Mouse (Mus musculus): ENCODE measurements around the gene Rpusd4. TPM values are rescaled to one million over a fixed set of nuclear protein-coding genes. Genes with fewer than 3 reads are reported as not detected.

The Rpusd4 gene
- polyA plus RNA-seq, 1 experiment from 2014 or later = 22.0 TPM

DNA sequence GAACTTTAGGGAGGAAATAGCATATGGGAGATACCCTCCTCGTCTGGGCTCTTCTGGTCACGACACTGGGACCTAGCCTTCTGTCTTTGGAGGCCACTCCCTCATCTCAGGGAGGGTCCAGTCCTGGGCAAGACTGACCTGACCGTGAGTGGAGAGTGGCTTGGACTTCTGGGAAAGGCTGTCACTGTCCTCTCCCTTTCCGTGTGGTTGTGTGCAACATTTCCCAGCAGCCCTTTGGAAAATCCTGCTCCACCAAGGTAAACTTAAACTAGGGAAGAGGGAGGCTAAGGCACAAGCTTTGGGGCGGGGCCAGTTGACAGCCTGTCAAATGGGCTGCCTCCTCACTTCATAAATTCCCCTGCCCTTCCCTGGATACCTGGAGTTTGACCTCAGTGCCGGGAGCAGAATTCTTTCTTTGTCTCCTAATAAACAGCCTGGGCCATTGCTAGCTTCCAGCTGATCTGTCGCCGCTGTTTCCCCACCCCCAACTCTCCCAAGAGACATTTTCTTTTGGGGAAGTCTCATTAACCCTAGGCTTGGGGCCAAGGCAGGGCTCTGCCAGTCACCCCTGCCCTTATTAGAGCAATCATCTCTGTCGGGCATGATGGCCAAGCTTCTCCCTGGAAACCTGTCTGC, 51.0 kb downstream of the Rpusd4 start:
- H3K9me3 ChIP-seq (replicated peaks) = no peaks in the 10 kb centered on the region
- H3K4me1 ChIP-seq = peaks cover 42% of the 10 kb centered on the region
- 0 out of 2 replicates have a peak, but pooled peaks have one; percentile 46 for ATAC-seq
- peak overlapping the region; percentile 5; the same call in 1 of the 2 replicates for H3K4me2 ChIP-seq
- 21% methylated on average over 9 of the region's 9 CpGs for WGBS
- H3K27me3 ChIP-seq = peaks cover 15% of the 10 kb centered on the region; the same call in 1 of the 2 replicates
- H3K27ac ChIP-seq = peak overlapping the region; percentile 59
- no peak overlapping the region for H3K4me3 ChIP-seq
- H3K36me3 ChIP-seq (ENCODE audit: poor library complexity, severe bottlenecking) = no peaks in the 10 kb centered on the region
- peak overlapping the region; percentile 27; the same call in 1 of the 2 replicates for H3K9ac ChIP-seq

DNA sequence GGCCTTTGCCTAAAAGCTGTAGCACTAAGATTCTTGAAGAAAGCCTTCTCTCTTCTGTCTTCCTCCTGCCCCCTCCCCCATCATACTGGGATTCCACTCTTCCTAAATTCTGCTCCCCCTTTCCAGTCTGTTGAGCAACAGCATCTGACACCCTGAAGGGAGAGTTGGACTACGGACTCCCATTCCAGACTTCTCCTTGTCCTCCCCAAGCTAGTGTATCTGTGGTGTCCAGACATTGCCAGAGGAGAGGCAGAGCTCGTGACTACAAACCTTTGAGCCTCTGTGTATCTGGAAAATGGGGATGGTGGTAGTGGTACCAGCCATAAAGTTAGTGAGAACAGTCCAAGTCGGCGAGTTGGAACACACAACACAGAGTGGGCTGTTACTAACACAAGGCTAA, 52.6 kb downstream of the Rpusd4 start:
- Histone ChIP-seq H3K27me3 (peaks cover 15% of the 10 kb centered on the region; the same call in 1 of the 2 replicates), H3K9ac (no peak overlapping the region), H3K4me1 (peaks cover 39% of the 10 kb centered on the region), H3K4me2 (no peak overlapping the region), H3K9me3 (replicated peaks) (no peaks in the 10 kb centered on the region), H3K27ac (no peak overlapping the region), H3K36me3 (ENCODE audit: poor library complexity, severe bottlenecking) (no peaks in the 10 kb centered on the region), H3K4me3 (no peak overlapping the region)
- ATAC-seq = no peak
- 85% methylated on average over 4 of the region's 4 CpGs for WGBS

DNA sequence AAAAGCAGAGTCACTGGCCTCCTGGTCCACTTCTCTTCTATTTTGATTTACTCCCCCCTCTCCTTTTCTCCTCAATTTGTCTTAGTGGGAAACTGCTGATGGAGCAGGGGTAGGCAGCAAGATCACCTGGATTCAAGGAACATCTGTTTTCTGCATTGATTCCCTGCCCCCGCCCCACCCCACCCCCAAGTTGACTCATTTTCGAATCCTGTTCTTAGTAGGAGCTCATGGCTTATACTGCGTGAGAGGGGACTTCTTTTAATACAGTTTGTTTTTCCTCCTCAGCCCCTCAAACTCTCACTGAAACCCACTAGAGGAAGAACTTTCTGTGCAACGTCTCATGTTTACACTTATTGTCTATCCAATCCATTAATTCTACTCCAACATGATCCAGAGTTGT, 56.3 kb downstream of the Rpusd4 start:
- Histone ChIP-seq H3K27me3 (peaks cover 32% of the 10 kb centered on the region), H3K9ac (no peak overlapping the region)

DNA sequence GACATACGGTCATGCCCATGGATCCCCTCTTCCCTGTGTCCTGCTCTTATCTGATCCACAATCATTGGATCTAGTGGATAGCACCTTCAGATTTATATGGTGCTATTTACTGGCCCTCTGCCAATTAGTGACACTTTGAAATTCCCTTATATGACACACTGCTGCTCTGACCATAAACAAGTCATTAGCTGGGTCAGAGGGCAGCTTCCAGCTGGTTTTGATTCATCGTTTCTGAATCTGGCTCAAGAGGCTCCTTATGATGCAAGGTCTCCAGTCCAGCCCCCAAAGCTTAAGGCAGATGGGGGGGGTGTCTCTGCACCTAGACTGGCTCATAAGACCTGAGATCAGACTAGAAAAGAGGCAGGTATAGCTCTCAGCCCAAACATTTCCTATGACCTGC, 56.9 kb downstream of the Rpusd4 start:
- Histone ChIP-seq H3K4me3 (no peak overlapping the region), H3K9me3 (replicated peaks) (no peaks in the 10 kb centered on the region), H3K9ac (no peak overlapping the region), H3K27ac (no peak overlapping the region), H3K4me1 (peaks cover 30% of the 10 kb centered on the region), H3K27me3 (peaks cover 36% of the 10 kb centered on the region), H3K36me3 (ENCODE audit: poor library complexity, severe bottlenecking) (no peaks in the 10 kb centered on the region), H3K4me2 (no peak overlapping the region)
- 37% methylated on average over 2 of the region's 2 CpGs for WGBS
- ATAC-seq = no peak

More for the DNA sequence above, 56.3 kb downstream of the Rpusd4 start:
- Histone ChIP-seq H3K9me3 (replicated peaks) (no peaks in the 10 kb centered on the region), H3K4me3 (no peak overlapping the region), H3K36me3 (ENCODE audit: poor library complexity, severe bottlenecking) (no peaks in the 10 kb centered on the region), H3K27ac (no peak overlapping the region), H3K4me2 (no peak overlapping the region), H3K4me1 (peaks cover 33% of the 10 kb centered on the region)
- 77% methylated on average over 4 of the region's 4 CpGs for WGBS
- no peak for ATAC-seq

DNA sequence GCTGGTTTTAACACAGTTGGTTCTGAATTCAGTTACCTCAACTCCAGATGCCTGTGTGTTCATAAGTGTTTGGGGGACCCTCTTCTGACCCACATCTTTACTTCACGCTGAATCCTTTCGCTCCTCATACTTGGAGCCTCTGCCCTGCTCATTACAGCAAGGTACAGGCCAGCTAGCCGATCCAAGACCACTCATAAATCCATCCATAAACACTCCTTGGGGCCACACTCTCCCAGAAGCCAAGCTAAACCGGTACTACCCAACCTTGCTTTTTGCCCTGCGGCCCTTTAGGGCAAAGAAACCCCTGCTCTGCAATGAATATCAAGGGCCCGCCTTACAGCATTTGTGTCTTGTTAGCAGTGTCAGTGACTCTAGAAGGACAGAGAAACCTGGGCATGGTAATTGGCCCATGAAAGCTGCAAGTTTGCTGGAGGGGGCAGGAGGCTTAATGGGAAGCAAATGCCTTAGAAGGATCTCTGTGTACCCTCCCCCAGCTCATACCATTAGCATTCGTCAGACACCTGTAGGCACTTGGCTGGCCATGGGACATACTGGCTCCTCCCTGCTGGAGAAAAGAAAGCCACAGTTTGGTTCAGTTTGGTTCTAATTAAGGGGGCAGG, 59.1 kb downstream of the Rpusd4 start:
- WGBS = 38% methylated on average over 7 of the region's 7 CpGs
- H3K27ac ChIP-seq = peak overlapping the region; percentile 59; the same call in 1 of the 2 replicates

More for the DNA sequence above, 59.1 kb downstream of the Rpusd4 start:
- no peaks in the 10 kb centered on the region for H3K36me3 ChIP-seq (ENCODE audit: poor library complexity, severe bottlenecking)
- H3K27me3 ChIP-seq = peaks cover 37% of the 10 kb centered on the region
- peaks cover 51% of the 10 kb centered on the region for H3K4me1 ChIP-seq
- H3K4me3 ChIP-seq = no peak overlapping the region
- H3K4me2 ChIP-seq = no peak overlapping the region
- H3K9ac ChIP-seq = no peak overlapping the region
- H3K9me3 ChIP-seq (replicated peaks) = no peaks in the 10 kb centered on the region
- ATAC-seq = no peak

Other genes starting within 250 kb of the Rpusd4 start
- 10.3 and 10.8 TPM in 2 replicates for gene St3gal4, start 148.6 kb upstream of the Rpusd4 start, polyA plus RNA-seq (2015; fragmentation: Nextera tagmentation; extraction: Ambion mirVana)
- gene Dcps, start 91.8 kb upstream of the Rpusd4 start, polyA plus RNA-seq (2015; fragmentation: Nextera tagmentation; extraction: Ambion mirVana) = 94.4 and 100 TPM in 2 replicates
- 57.6 and 66.5 TPM in 2 replicates for gene Srpr, start 67.7 kb upstream of the Rpusd4 start, polyA plus RNA-seq (2015; fragmentation: Nextera tagmentation; extraction: Ambion mirVana)
- 6.1 and 7.8 TPM in 2 replicates for gene Tirap, start 67.6 kb upstream of the Rpusd4 start, polyA plus RNA-seq (2015; fragmentation: Nextera tagmentation; extraction: Ambion mirVana)
- gene Foxred1, start 56.8 kb upstream of the Rpusd4 start, polyA plus RNA-seq (2015; fragmentation: Nextera tagmentation; extraction: Ambion mirVana) = 42.1 and 46.9 TPM in 2 replicates
- 88.5 and 88.8 TPM in 2 replicates for gene Fam118b, start 60 bp upstream of the Rpusd4 start, polyA plus RNA-seq (2015; fragmentation: Nextera tagmentation; extraction: Ambion mirVana)
- gene Cdon, start 153.3 kb downstream of the Rpusd4 start, polyA plus RNA-seq (2015; fragmentation: Nextera tagmentation; extraction: Ambion mirVana) = 20.7 and 22.1 TPM in 2 replicates